Mouse (Mus musculus): Measurements from ENCODE around the gene Lrif1.
"Not testable (repeated sequence)": the region's sequence is repeated elsewhere in the genome, so short reads cannot be mapped to it uniquely, and the experiment has no call there.

Lrif1 gene

DNA sequence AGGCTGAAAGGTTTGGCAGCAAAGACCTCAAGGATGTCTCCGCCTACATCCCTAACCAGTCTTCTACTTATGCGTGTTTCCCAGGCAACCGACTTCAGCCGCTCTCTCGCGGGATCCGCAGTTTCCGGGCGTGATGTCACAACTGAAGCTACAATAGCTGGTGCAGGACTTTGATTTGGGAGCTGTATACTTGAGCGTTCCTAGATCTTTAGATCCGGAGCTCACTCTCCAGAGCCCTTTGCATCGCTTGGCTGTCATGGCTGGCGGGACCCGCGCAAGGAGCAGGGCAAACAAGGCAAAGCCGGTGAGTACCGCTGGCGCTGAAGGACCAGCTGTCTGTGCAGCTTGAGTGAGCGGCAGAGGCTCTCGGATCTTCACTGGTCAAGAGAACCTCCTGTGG is at the start of gene Lrif1:
TSS of gene Lrif1 (plus strand) at position 158 of the 400 bp plus-strand sequence.
- DNase-seq (ENCODE audit: low spot score in 2 of 2): peak; percentile 9 to 65

- not testable (repeated sequence) for DNase-seq (ENCODE audit: low spot score in 2 of 2)
These were observed 12.0 kb upstream of the Lrif1 start for GRCm38 (mm10) chr3:106672811-106673210.

DNA sequence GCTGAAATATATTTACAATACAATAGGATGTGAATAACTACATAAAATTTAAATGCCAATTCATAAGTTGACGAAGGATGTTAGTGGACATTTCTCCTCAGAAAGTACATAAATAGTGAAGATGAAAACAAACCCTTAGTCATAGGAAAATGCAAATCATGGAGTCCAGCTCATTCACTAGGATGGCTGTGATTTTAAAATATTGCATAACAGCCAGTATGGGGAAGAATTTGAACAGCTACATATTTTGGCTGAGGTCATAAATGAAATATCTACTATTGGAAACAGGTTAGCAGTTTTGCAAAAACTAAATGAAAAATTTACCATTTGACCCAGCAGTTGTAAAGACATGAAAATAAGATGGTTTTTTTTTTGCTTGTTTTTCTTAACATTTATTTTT is 594 bp downstream of the Lrif1 start:
- DNase-seq (ENCODE audit: low spot score in 2 of 2): no peak

DNA sequence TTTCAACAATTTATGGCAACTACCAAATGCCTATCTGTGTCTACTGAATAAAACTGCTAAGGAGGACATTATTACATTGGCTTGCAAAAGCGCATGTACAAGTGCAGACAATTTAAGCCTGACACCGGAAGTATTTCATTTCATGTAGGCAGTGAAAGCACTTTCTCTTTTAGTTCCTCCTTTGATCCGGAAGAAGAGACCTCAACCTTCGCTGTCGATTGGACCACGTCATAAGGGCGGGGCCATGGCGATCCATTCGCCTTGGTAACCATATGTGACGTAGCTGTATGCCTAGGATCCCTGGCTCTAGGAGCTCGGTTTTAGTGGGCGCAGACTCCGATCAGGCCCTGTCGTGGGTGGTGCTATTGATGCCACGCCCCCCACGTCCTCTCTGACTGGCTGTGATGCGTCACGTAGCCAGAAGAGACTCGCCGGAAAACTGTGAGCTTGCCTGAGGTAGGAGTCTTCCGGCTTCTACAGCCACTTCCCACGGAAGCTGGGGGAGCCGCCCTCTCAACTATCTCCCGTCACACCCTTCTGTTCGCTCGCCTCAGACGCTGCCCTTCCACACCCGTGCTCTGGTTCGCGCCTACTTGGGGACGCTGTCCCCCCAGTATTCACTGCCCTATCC is 36.7 kb downstream of the Lrif1 start:
- peak; percentile 81 to 95 for DNase-seq (ENCODE audit: low spot score in 2 of 2)

DNA sequence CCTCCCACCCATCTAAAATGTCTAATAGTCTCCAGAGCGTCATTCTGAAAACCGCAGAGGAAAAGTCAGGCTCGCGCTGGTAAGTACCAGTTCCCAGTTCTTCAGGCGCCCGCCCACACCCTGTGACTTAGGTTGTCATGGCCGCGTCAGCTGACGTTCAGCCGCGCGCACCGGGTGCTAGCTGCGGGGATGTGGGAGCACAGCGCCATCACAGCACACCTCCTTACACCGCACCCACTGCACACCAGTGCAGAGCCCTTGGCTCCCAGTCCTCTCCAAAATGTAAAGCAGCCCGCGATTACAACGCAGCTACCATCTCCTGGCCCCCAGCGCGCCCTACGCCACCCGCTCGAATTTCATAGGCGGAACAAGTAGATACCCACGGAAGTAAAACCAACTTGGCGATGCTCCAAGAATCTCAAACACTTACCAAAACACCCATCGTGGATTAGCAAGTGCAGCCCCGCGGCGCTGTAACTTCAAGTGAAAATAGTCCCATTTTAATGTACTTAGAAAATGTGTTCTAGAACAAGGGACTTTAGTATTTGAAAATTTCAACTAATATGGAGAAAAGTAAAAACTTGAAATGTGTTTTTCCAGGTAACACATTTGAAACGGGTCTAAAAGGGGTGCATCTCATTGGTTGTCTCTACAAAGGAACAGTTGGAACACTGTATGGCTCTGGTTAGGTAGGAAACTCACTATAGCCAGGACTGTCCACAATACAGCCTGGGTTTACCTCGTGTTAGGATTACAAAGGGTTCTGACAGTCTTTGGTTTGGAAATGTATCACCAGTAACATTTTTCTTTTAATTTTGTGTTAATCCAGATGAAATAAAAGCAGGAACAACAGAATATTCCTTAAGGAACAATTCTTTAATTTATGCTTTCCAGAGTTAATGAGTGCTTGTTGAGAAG is 37.5 kb downstream of the Lrif1 start:
- peak; percentile 73 to 87 for DNase-seq (ENCODE audit: low spot score in 2 of 2)

DNA sequence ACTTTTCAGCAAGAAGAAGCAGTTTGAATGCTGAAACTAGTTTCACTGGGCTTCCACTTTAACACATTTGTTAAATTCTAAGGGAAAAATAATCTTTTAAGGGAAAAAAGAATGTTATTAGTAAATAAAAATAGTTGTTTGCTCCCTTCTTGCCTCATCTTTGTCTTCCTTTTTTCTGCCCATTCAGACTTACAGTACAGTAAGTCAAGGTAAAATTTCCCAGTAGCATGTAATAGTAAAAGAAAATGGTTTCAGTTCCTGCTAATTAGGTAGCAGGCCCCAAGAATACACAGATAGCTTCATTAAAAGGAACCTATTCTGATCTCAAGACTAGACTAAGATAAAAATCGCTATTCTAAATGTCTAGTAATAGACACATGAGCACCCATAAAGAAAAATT is 71.1 kb downstream of the Lrif1 start:
- DNase-seq (ENCODE audit: low spot score in 2 of 2): no peak

GRCm38 (mm10) chr3:106771834-106772233 is 87.0 kb downstream of the Lrif1 start:
- no peak for DNase-seq (ENCODE audit: low spot score in 2 of 2)

GRCm38 (mm10) chr3:106785130-106785529 is 100.3 kb downstream of the Lrif1 start:
- DNase-seq (ENCODE audit: low spot score in 2 of 2): no peak
